Comparison of ENCODE assay signal across 8 mouse cellular contexts in genomic region chr1:71757236-71757635, GRCm38 (mm10).
"Had no signal": no experiment of that assay in that cellular context is flagged by ENCODE, and none has a peak within 500 bp of the region (broad histone marks: within the 10 kb centered on the region; RNA-seq: fewer than 3 reads in every experiment).

No protein-coding gene starts in this region.

- H3K27me3 ChIP-seq: limb, embryonic 13.5 days; neural tube, embryonic 12.5 days had no signal

- DNase-seq: kidney, postnatal 14 days; left cerebral cortex, postnatal 4 days; lung, adult 18-20 months; thymus, postnatal 4 days had no signal

- H3K4me2 ChIP-seq: limb, embryonic 13.5 days; neural tube, embryonic 12.5 days had no signal

- H3K4me1 ChIP-seq: limb, embryonic 13.5 days; neural tube, embryonic 12.5 days had no signal

- H3K27ac ChIP-seq: limb, embryonic 13.5 days; liver, embryonic 14.5 days; neural tube, embryonic 12.5 days; stomach, postnatal 0 days had no signal

- H3K9ac ChIP-seq: limb, embryonic 13.5 days; liver, embryonic 14.5 days; neural tube, embryonic 12.5 days had no signal

- H3K9me3 ChIP-seq: neural tube, embryonic 12.5 days had no signal

- H3K36me3 ChIP-seq: neural tube, embryonic 12.5 days had no signal

- H3K4me3 ChIP-seq: limb, embryonic 13.5 days; neural tube, embryonic 12.5 days had no signal
